Mouse (Mus musculus) CD4-positive, CD25-positive, alpha-beta regulatory T cell, adult 2 months (primary cell): ENCODE results near the gene 2310003L06Rik.

Source experiments
- DNase-seq: peaks from one replicate; pipeline ENCODE4 v3.0.0-alpha.2; 2012; ENCODE audit warnings: low read depth, low spot score

Gene 2310003L06Rik

GRCm38 (mm10) chr5:87969201-87969600 is at the start of gene 2310003L06Rik, which contains the start of gene Gm28434:
Gene 2310003L06Rik (plus strand): TSS chr5:87969459.
Gene Gm28434 (plus strand): TSS chr5:87969517.
- no peak for DNase-seq

DNA sequence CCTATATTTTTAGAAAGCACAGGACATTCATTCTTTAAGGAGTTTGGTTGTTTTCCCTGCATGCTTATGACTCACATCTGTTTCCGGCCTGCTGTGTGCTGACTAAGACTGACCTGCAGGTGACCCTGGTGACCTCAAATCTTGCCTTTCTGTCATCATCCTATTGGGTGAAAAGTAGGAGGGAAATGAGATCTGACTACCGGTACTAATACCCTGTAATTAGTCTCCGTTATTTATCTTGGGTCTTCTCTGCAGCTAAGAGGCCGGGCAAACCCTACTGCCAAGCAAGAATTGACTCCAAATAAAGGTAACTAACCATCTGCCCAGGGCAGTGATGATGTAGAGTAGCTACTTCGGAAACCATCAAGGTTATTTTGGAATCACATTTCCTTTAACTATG is 43.9 kb upstream of the 2310003L06Rik start, which contains the start of gene Csn3:
Gene Csn3, plus strand, starts transcription at position 208 of the 400 bp plus-strand sequence.
- DNase-seq = no peak

DNA sequence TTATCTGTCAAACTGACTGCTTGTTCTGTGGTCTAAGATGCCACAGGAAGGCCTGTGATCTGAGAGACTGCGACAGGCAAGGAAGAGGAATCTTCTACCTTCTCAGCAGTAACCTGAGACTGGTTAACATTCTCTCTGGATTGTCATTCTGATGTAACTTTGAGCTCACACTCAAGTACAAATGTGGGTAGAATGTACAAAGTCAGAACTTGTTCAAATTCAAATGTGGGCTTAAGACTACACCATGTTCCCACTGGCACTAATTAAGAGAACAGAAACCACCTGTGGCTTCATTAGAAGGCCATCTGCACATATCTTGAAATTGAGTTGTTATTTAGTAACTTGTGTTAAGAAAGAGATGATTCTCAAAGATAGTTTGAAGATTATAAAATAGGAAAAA is 37.7 kb upstream of the 2310003L06Rik start:
- DNase-seq = no peak

- no peak for DNase-seq
Measured at GRCm38 (mm10) chr5:87940752-87941151, 28.5 kb upstream of the 2310003L06Rik start.

GRCm38 (mm10) chr5:87942515-87942914 is 26.7 kb upstream of the 2310003L06Rik start:
- no peak for DNase-seq

- no peak for DNase-seq
Measured at GRCm38 (mm10) chr5:87951836-87952235, 17.4 kb upstream of the 2310003L06Rik start.

GRCm38 (mm10) chr5:87979139-87979538 is 9.9 kb downstream of the 2310003L06Rik start, which contains the start of gene Cabs1:
Gene Cabs1 (plus strand): TSS chr5:87979439.
- no peak for DNase-seq

DNA sequence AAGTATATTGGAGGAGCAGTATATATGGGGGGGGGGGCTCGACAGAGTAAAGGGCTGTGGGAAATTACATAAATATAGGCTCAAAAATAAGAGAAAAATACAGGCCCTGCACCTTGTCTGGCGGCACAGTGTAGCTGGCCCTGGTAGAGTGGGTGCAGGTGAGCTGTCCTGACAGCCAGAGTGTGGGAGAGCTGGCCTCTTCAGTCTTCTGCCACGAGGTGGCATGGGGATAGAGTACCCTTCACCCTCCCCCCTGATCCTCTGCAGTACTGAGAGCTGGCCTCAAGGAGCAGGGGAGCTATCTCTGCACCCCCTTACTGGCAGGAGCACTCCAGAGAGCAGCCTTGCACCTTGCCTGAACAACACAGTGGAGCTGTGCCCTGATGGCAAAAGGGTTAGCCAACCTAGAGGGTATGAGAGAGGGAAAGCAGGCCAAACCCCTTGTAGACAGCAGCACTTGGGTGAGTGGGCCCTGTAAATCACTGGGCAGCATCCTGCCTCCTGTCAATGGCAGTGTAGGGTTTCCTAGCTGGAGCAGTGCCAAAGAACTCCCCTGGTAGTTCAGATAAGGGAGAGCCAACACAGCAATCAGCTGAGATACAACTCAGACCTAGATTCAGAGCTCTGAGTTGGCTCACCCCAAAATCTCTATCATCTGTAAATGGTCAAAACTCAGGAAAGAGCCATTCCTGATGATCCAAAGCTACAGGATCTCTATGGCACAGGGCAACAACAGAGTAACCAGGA is 13.4 kb downstream of the 2310003L06Rik start:
- no peak for DNase-seq

GRCm38 (mm10) chr5:88002249-88002648 is 33.0 kb downstream of the 2310003L06Rik start, which contains the start of gene Smr3a:
Gene Smr3a (plus strand): TSS chr5:88002549.
- DNase-seq = no peak

GRCm38 (mm10) chr5:88005241-88005640 is 36.0 kb downstream of the 2310003L06Rik start:
- DNase-seq = no peak
